Mouse (Mus musculus): ENCODE data around the gene Arid4a. TPM values are rescaled to one million over a fixed set of nuclear protein-coding genes. Genes with fewer than 3 reads are reported as not detected.

The Arid4a gene
- polyA plus RNA-seq, 1 experiment from 2014 or later = 27.1 TPM

DNA sequence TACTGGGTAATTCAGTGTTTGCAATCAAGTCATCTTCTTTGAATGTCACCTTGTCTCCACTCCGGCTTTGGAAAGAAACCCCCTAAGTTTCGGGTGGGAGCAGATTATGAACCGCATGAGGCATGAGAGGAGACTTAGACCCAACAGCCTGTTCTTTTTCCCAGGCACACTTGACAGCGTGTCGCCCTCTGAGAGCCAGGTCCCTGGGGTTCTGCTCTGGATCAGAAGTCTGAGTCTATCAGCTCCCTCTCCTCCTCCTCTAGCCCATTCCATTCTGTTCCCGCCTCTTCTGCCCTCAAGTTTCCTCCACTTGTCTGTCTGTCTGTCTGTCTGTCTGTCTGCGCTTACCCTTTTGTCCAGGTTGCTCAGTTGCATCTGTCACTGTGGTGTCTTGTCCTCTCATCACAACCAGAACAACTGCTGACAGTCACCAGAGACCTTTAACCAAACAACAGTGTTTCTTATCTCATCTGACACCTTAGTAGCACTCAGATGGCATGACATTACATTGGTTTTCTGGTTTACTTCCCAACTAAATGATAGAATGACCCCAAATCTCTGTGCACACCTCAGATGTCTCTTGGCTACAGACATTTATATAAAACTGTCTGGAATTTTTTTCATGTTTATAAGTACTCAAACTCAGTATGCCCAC is 36.7 kb downstream of the Arid4a start:
- peaks cover 12% of the 10 kb centered on the region for H3K4me1 ChIP-seq (ENCODE audit: control insufficient read depth, insufficient read depth, low read length)
- no peaks in the 10 kb centered on the region for H3K9me3 ChIP-seq (replicated peaks; ENCODE audit: control insufficient read depth, low read length)
- H3K4me3 ChIP-seq (ENCODE audit: low read depth, low read length) = no peak overlapping the region
- H3K27ac ChIP-seq (ENCODE audit: low read depth, low read length) = 0 out of 2 replicates have a peak overlapping the region, but pooled peaks have one; percentile 4
- no peak overlapping the region for H3K9ac ChIP-seq (ENCODE audit: low read depth, low read length)
- H3K27me3 ChIP-seq (ENCODE audit: control insufficient read depth, insufficient read depth, low read length) = no peaks in the 10 kb centered on the region
- H3K36me3 ChIP-seq (ENCODE audit: control insufficient read depth, insufficient read depth, low read length) = no peaks in the 10 kb centered on the region; the same call in 1 of the 2 replicates
- 45% methylated on average over 7 of the region's 7 CpGs for WGBS (ENCODE audit: insufficient replicate concordance)
- ATAC-seq (replicated peaks; ENCODE audit: insufficient number of reproducible peaks, low FRiP score, low TSS enrichment) = no peak
- no peak overlapping the region for H3K4me2 ChIP-seq

DNA sequence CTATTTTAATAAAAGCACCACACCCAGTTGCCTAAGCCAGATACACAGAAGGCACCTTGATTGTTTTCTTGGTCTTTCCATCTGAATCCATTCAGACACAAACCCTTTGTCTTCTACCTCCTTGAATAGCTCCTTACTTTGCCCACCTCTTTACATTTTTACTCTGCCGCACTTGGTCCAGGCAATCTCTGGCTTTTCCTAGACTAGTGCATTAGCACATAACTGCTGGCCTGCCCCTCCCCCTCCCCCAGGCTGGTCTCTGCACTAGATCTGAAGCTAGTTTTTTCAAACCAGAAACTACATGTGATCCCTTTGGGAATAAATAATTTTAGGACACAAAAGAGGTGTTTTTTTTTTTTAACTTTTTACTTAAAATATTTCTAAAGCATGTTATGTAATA is 37.2 kb downstream of the Arid4a start:
- Histone ChIP-seq H3K4me1 (ENCODE audit: control insufficient read depth, insufficient read depth, low read length) (peaks cover 11% of the 10 kb centered on the region), H3K27me3 (ENCODE audit: control insufficient read depth, insufficient read depth, low read length) (no peaks in the 10 kb centered on the region), H3K9ac (ENCODE audit: low read depth, low read length) (no peak overlapping the region), H3K36me3 (ENCODE audit: control insufficient read depth, insufficient read depth, low read length) (peaks cover 3% of the 10 kb centered on the region; the same call in 1 of the 2 replicates), H3K9me3 (replicated peaks; ENCODE audit: control insufficient read depth, low read length) (no peaks in the 10 kb centered on the region), H3K27ac (ENCODE audit: low read depth, low read length) (0 out of 2 replicates have a peak overlapping the region, but pooled peaks have one; percentile 15), H3K4me3 (ENCODE audit: low read depth, low read length) (no peak overlapping the region), H3K4me2 (no peak overlapping the region)
- ATAC-seq (replicated peaks; ENCODE audit: insufficient number of reproducible peaks, low FRiP score, low TSS enrichment) = no peak
- 55% methylated on average over 1 of the region's 1 CpGs for WGBS (ENCODE audit: insufficient replicate concordance)

DNA sequence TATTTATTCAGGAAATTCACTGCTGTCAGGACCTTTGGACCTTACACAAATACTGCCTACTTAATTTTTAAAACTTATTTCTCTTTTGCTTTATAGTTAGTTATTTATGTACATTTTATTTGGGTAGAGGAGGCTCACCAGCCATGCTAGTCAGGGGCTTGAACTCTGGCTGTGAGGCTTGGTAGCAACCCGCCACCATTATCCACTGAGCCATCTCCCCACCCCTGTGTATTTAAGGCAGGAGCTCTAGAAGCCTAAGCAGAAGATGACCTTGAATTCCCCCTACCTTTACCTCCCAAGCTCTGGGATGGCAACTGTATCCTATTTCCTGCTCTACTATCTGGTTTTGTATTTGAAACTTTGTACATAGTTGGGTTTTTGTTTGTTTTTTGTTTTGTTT is 37.7 kb downstream of the Arid4a start:
- peaks cover 7% of the 10 kb centered on the region for H3K4me1 ChIP-seq (ENCODE audit: control insufficient read depth, insufficient read depth, low read length)
- H3K9me3 ChIP-seq (replicated peaks; ENCODE audit: control insufficient read depth, low read length) = no peaks in the 10 kb centered on the region
- WGBS (ENCODE audit: insufficient replicate concordance) = 63% methylated on average over 1 of the region's 1 CpGs
- H3K27ac ChIP-seq (ENCODE audit: low read depth, low read length) = no peak overlapping the region
- ATAC-seq (replicated peaks; ENCODE audit: insufficient number of reproducible peaks, low FRiP score, low TSS enrichment) = no peak
- peaks cover 3% of the 10 kb centered on the region; the same call in 1 of the 2 replicates for H3K36me3 ChIP-seq (ENCODE audit: control insufficient read depth, insufficient read depth, low read length)
- no peak overlapping the region for H3K4me2 ChIP-seq
- H3K27me3 ChIP-seq (ENCODE audit: control insufficient read depth, insufficient read depth, low read length) = no peaks in the 10 kb centered on the region
- H3K4me3 ChIP-seq (ENCODE audit: low read depth, low read length) = no peak overlapping the region
- no peak overlapping the region for H3K9ac ChIP-seq (ENCODE audit: low read depth, low read length)

DNA sequence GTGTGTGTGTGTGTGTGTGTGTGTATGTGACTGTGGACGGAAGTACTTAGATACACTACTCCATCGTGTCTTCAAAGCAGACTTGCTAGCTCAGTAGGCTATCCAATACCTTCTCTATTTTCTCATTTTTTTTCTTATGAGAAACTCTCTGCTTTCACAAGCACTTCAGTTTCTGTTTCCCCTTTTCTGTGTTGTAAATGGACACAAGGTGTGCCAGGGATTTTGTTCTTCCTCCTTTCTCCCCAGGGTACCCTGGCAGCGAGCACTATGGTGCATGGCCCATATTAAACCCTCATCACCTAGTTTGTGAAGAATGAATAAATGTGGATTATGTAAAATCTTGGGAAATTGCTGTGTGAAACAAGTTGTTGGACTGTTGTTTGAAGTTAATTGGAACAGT is 39.7 kb downstream of the Arid4a start:
- no peak for ATAC-seq (replicated peaks; ENCODE audit: insufficient number of reproducible peaks, low FRiP score, low TSS enrichment)
- 85% methylated on average over 3 of the region's 3 CpGs for WGBS (ENCODE audit: insufficient replicate concordance)
- H3K27ac ChIP-seq (ENCODE audit: low read depth, low read length) = no peak overlapping the region
- H3K4me3 ChIP-seq (ENCODE audit: low read depth, low read length) = no peak overlapping the region
- H3K9ac ChIP-seq (ENCODE audit: low read depth, low read length) = no peak overlapping the region
- H3K27me3 ChIP-seq (ENCODE audit: control insufficient read depth, insufficient read depth, low read length) = no peaks in the 10 kb centered on the region
- H3K9me3 ChIP-seq (replicated peaks; ENCODE audit: control insufficient read depth, low read length) = no peaks in the 10 kb centered on the region
- H3K4me1 ChIP-seq (ENCODE audit: control insufficient read depth, insufficient read depth, low read length) = peaks cover 7% of the 10 kb centered on the region
- no peak overlapping the region for H3K4me2 ChIP-seq
- peaks cover 4% of the 10 kb centered on the region; the same call in 1 of the 2 replicates for H3K36me3 ChIP-seq (ENCODE audit: control insufficient read depth, insufficient read depth, low read length)

DNA sequence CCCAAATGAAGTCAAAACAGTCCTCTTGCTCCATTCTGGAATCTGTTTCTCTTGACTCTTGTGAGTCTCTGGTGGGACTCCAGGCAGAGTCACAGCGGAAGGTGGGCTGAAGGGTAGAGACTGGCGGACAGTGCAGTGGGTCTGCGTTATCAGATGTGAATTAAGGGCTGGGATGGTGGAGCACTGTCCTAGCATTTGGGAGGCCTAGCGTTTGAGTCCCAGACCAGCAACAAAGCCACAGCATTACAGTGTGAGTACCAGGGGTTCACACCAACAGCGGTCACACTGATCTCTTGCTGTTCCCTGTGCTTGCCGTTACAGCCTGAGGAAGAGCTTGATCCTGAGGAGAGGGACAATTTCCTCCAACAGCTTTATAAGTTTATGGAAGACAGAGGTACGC is 44.0 kb downstream of the Arid4a start:
- Histone ChIP-seq H3K4me2 (no peak overlapping the region), H3K27me3 (ENCODE audit: control insufficient read depth, insufficient read depth, low read length) (no peaks in the 10 kb centered on the region), H3K4me3 (ENCODE audit: low read depth, low read length) (no peak overlapping the region), H3K27ac (ENCODE audit: low read depth, low read length) (no peak overlapping the region), H3K4me1 (ENCODE audit: control insufficient read depth, insufficient read depth, low read length) (no peaks in the 10 kb centered on the region), H3K9me3 (replicated peaks; ENCODE audit: control insufficient read depth, low read length) (no peaks in the 10 kb centered on the region), H3K36me3 (ENCODE audit: control insufficient read depth, insufficient read depth, low read length) (peaks cover 9% of the 10 kb centered on the region; the same call in 1 of the 2 replicates), H3K9ac (ENCODE audit: low read depth, low read length) (no peak overlapping the region)
- ATAC-seq (replicated peaks; ENCODE audit: insufficient number of reproducible peaks, low FRiP score, low TSS enrichment) = no peak
- WGBS (ENCODE audit: insufficient replicate concordance) = 95% methylated on average over 7 of the region's 7 CpGs

DNA sequence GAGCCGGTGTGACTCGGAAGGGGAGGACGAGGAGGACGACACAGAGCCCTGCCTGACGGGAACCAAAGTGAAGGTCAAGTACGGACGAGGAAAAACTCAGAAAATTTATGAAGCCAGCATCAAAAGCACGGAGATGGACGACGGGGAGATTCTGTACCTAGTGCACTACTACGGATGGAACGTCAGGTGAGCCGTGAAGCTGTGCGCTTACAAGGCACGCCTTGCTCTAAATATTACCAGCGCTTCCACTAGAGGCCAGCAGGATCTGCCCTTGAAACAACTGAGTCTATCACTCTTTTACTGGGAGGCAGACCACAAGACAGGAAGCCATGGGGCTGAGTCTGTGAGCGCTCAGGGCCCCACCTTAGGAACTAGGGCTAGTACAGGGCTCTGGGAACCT is 54.1 kb downstream of the Arid4a start:
- Histone ChIP-seq H3K36me3 (ENCODE audit: control insufficient read depth, insufficient read depth, low read length) (peaks cover 27% of the 10 kb centered on the region), H3K9me3 (replicated peaks; ENCODE audit: control insufficient read depth, low read length) (no peaks in the 10 kb centered on the region), H3K27ac (ENCODE audit: low read depth, low read length) (no peak overlapping the region), H3K27me3 (ENCODE audit: control insufficient read depth, insufficient read depth, low read length) (no peaks in the 10 kb centered on the region), H3K9ac (ENCODE audit: low read depth, low read length) (no peak overlapping the region), H3K4me3 (ENCODE audit: low read depth, low read length) (no peak overlapping the region), H3K4me2 (no peak overlapping the region), H3K4me1 (ENCODE audit: control insufficient read depth, insufficient read depth, low read length) (no peaks in the 10 kb centered on the region)
- 90% methylated on average over 17 of the region's 17 CpGs for WGBS (ENCODE audit: insufficient replicate concordance)
- ATAC-seq (replicated peaks; ENCODE audit: insufficient number of reproducible peaks, low FRiP score, low TSS enrichment) = no peak

DNA sequence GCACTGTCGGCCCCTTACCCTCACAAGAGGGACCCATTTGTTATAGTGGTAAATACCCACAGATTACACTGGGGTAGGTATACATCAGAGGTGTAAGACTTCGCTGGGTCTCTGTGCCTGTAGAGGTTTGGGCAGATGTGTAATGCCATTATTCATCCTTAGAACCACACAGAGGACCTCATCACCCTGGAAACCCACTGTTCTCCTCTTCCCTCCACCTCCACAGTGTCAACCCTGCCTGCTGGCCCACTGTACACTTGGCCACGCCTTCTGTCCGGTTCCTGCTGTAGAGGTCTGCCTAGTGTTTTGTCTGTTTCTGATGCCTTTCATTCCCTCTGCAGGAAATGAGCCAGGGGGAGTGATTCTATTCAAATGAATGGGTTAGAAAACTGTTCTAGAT is 56.3 kb downstream of the Arid4a start:
- Histone ChIP-seq H3K4me1 (ENCODE audit: control insufficient read depth, insufficient read depth, low read length) (no peaks in the 10 kb centered on the region), H3K4me3 (ENCODE audit: low read depth, low read length) (no peak overlapping the region), H3K9ac (ENCODE audit: low read depth, low read length) (no peak overlapping the region), H3K27ac (ENCODE audit: low read depth, low read length) (no peak overlapping the region), H3K36me3 (ENCODE audit: control insufficient read depth, insufficient read depth, low read length) (peaks cover 37% of the 10 kb centered on the region), H3K9me3 (replicated peaks; ENCODE audit: control insufficient read depth, low read length) (no peaks in the 10 kb centered on the region), H3K4me2 (no peak overlapping the region), H3K27me3 (ENCODE audit: control insufficient read depth, insufficient read depth, low read length) (no peaks in the 10 kb centered on the region)
- 91% methylated on average over 4 of the region's 4 CpGs for WGBS (ENCODE audit: insufficient replicate concordance)
- ATAC-seq (replicated peaks; ENCODE audit: insufficient number of reproducible peaks, low FRiP score, low TSS enrichment) = no peak

DNA sequence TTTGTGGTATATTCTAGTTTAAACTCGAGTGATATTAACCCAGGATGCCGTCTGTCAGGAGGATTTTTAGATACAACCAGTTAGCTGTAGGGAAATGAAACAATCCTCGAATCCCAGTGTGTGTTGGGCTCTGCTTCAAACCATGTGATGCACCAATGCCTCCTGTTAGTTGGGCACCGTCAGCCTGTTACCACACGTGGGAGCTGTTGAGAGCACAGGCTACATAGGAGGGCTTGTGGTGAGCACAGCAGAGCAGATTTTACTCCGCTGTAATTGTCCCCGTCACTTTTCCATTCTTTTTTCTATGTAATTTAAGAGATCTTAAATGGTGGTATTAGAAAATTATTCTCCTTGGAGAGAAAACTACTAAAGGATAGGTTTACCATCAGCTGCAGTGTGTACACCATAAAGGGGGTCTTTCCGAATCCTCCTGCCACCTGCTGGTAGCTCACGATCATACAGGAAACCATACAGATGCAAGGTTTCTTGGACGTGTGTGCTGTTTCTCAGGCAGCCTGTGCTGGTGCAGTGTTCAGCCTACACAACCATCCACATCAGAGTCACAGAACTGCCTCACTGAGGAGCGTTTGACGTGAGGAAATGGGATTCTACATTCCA is 57.4 kb downstream of the Arid4a start:
- WGBS (ENCODE audit: insufficient replicate concordance) = 69% methylated on average over 12 of the region's 12 CpGs
- no peak overlapping the region for H3K27ac ChIP-seq (ENCODE audit: low read depth, low read length)
- H3K36me3 ChIP-seq (ENCODE audit: control insufficient read depth, insufficient read depth, low read length) = peaks cover 31% of the 10 kb centered on the region
- ATAC-seq (replicated peaks; ENCODE audit: insufficient number of reproducible peaks, low FRiP score, low TSS enrichment) = no peak
- H3K4me1 ChIP-seq (ENCODE audit: control insufficient read depth, insufficient read depth, low read length) = no peaks in the 10 kb centered on the region
- H3K9ac ChIP-seq (ENCODE audit: low read depth, low read length) = no peak overlapping the region
- H3K4me3 ChIP-seq (ENCODE audit: low read depth, low read length) = no peak overlapping the region
- no peak overlapping the region for H3K4me2 ChIP-seq
- no peaks in the 10 kb centered on the region for H3K9me3 ChIP-seq (replicated peaks; ENCODE audit: control insufficient read depth, low read length)
- no peaks in the 10 kb centered on the region for H3K27me3 ChIP-seq (ENCODE audit: control insufficient read depth, insufficient read depth, low read length)

DNA sequence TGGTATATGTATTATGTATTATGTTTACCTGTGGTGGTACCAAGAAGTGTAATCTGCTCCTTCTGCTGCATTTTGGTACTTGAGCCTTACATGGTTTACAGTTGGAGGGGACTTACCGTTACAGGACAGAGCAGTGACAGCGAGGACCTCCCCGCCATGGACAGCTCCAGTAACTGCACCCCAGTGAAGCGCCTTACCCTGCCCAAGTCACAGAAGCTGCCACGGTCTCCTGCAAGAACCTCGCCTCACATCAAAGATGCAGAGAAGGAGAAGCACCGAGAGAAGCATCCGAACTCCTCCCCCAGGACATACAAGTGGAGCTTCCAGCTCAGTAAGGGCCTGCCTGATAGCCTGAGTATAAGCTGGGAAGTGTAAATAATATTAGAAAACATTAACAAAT is 70.5 kb downstream of the Arid4a start:
- Histone ChIP-seq H3K9ac (ENCODE audit: low read depth, low read length) (no peak overlapping the region), H3K4me3 (ENCODE audit: low read depth, low read length) (no peak overlapping the region), H3K9me3 (replicated peaks; ENCODE audit: control insufficient read depth, low read length) (no peaks in the 10 kb centered on the region), H3K27me3 (ENCODE audit: control insufficient read depth, insufficient read depth, low read length) (no peaks in the 10 kb centered on the region), H3K36me3 (ENCODE audit: control insufficient read depth, insufficient read depth, low read length) (no peaks in the 10 kb centered on the region), H3K4me1 (ENCODE audit: control insufficient read depth, insufficient read depth, low read length) (no peaks in the 10 kb centered on the region), H3K4me2 (no peak overlapping the region), H3K27ac (ENCODE audit: low read depth, low read length) (no peak overlapping the region)
- WGBS (ENCODE audit: insufficient replicate concordance) = 92% methylated on average over 8 of the region's 8 CpGs
- no peak for ATAC-seq (replicated peaks; ENCODE audit: insufficient number of reproducible peaks, low FRiP score, low TSS enrichment)

Data from heart, embryonic 11.5 days (tissue).